Mouse (Mus musculus) heart, embryonic 16.5 days (tissue): ENCODE measurements around the gene Vps13a. TPM values are rescaled to one million over a fixed set of nuclear protein-coding genes. Genes with fewer than 3 reads are reported as not detected.
A peak's percentile ranks its signal among the peaks of the same experiment; 100 is the strongest.

Source experiments
- ATAC-seq: fragments of 200-750 bp; cut with Nextera tagmentation; replicated peaks from 2 replicates; pipeline ENCODE4 v1.8.0; 2017; ENCODE audit warnings: moderate number of reproducible peaks; ENCODE audit not compliant: insufficient read depth, low FRiP score; ENCODE audit errors: extremely low read depth
- H3K27ac ChIP-seq: fragments of 300-500 bp; sonication (generic); 2 replicates; pipeline ENCODE4 v1.5.1; 2014; ENCODE audit warnings: mild to moderate bottlenecking, low read length, control low read depth, moderate library complexity
- H3K27me3 ChIP-seq: fragments of 300-500 bp; sonication (generic); 2 replicates; pipeline ENCODE4 v1.6.1; 2014; ENCODE audit warnings: low read length, mixed read lengths; ENCODE audit not compliant: control insufficient read depth, insufficient read depth
- H3K36me3 ChIP-seq: fragments of 300-500 bp; sonication (generic); 2 replicates; pipeline ENCODE4 v1.6.1; 2014; ENCODE audit not compliant: control insufficient read depth, insufficient read depth
- H3K4me1 ChIP-seq: fragments of 300-500 bp; sonication (generic); 2 replicates; pipeline ENCODE4 v1.6.1; 2014; ENCODE audit warnings: low read length, mixed read lengths; ENCODE audit not compliant: control insufficient read depth, insufficient read depth
- H3K4me2 ChIP-seq: fragments of 300-500 bp; sonication (generic); 2 replicates; pipeline ENCODE4 v1.6.1; 2014; ENCODE audit warnings: low read depth, mild to moderate bottlenecking, control low read depth, low read length
- H3K4me3 ChIP-seq: fragments of 300-500 bp; sonication (generic); 2 replicates; pipeline ENCODE4 v1.5.1; 2014; ENCODE audit warnings: mild to moderate bottlenecking, control low read depth, low read length
- H3K9ac ChIP-seq: fragments of 300-500 bp; sonication (generic); 2 replicates; pipeline ENCODE4 v1.6.1; 2014; ENCODE audit warnings: low read length, control low read depth
- H3K9me3 ChIP-seq: fragments of 300-500 bp; sonication (generic); replicated peaks from 2 replicates; pipeline ENCODE4 v1.6.1; 2016; ENCODE audit warnings: low read length; ENCODE audit not compliant: control insufficient read depth
- WGBS: fragments of 180-500 bp; shearing (Covaris S2); extraction: QIAGEN DNeasy Blood & Tissue Kit; methylation state at CpG from one replicate; pipeline ENCODE4 v1.1.7; 2014; 5-methylcytosine and 5-hydroxymethylcytosine counted together
- polyA plus RNA-seq: library from polyadenylated mRNA; unstranded; fragments of >200 nt; fragmentation: Nextera tagmentation; extraction: Ambion mirVana; gene quantifications from 2 replicates; pipeline ENCODE4 v1.2.1, GENCODE M21; 2015

The Vps13a gene
- polyA plus RNA-seq: 8.1 and 9.4 TPM in 2 replicates

DNA sequence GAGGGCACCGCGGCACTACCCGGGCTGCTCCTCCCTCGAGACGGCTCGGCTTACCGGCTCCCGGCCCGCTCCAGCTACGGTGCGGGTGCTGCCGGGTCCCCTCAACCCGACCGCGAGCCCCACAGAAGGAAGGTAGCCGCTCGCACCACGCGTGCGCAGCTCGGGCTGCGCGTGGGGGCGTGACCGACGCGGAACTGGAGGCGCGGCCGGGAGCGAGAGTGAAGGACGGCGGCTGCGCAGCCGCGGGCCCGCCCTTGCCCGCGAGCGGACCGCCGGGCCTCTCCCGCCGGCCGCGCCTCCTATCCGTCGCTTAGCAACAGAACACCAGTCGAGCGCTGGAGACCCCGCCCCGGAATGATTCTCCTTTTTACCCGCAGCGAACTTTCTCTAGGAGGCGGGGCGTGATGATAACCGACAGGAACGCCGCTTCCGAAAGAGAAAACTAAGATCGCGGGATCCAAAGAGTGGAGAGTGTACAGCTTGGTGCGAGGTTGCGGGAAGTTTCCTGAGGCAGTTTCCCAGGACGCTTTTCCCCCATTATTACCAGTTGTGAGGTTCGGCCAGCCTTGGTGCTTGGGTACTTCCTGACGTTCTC lies at the start of gene Vps13a:
TSS of gene Vps13a (minus strand) at position 144 of the 595 bp plus-strand sequence.
- peaks cover 6% of the 10 kb centered on the region; the same call in 1 of the 2 replicates for H3K27me3 ChIP-seq
- under 1% methylated on average over 62 of the region's 67 CpGs for WGBS
- peak within 1 kb of the TSS; percentile 76 for H3K4me3 ChIP-seq
- peak within 1 kb of the TSS; percentile 82 for H3K9ac ChIP-seq
- ATAC-seq: peak; percentile 99
- H3K36me3 ChIP-seq: no peaks in the 10 kb centered on the region
- peaks cover 10% of the 10 kb centered on the region for H3K4me1 ChIP-seq
- H3K4me2 ChIP-seq: peak within 1 kb of the TSS; percentile 97
- H3K9me3 ChIP-seq: no peaks in the 10 kb centered on the region
- H3K27ac ChIP-seq: peak within 1 kb of the TSS; percentile 61

DNA sequence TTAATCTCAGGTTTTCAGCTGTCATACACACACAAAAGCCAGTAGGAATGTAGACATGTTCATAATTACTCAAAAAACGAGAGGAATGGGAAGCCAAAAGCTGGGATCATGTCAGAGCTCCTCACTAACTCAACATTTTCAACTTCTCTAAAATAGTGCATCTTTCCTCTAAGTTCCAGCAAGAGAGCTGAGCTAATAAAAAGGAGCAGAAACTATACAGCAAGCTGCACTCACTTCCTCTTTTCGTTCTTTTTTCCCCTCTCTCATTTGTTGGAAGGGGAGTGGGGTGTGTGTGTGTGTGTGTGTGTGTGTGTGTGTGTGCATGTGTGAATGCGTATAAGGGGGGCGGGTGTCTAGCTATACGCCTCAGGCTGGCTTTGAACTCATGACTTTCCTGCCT lies 46.9 kb upstream of the Vps13a start:
- Histone ChIP-seq H3K4me3 (no peak overlapping the region), H3K27ac (no peak overlapping the region), H3K27me3 (no peaks in the 10 kb centered on the region), H3K4me2 (no peak overlapping the region), H3K4me1 (no peaks in the 10 kb centered on the region), H3K9me3 (no peaks in the 10 kb centered on the region), H3K36me3 (no peaks in the 10 kb centered on the region), H3K9ac (no peak overlapping the region)
- no peak for ATAC-seq
- 65% methylated on average over 5 of the region's 5 CpGs for WGBS

DNA sequence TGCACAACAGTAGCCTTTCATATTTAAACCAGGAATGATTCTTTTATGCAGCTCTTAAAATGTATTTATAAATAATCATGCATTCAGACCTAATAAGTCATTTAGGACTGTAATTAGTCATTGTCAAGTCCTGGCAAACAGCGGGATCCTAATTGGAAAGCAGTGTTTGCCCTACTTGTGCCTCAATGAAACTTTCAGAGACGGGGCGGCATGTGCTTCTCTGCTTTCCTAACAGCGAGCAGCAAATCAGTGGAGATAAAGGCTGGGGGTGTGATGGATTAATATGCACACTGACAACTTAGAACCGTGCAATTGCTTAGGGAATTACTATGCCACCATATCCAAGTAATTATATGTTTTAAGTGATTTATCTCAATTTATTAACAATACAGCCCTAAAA lies 44.5 kb upstream of the Vps13a start:
- Histone ChIP-seq H3K27me3 (no peaks in the 10 kb centered on the region), H3K27ac (no peak overlapping the region), H3K9me3 (no peaks in the 10 kb centered on the region), H3K4me3 (no peak overlapping the region), H3K4me2 (no peak overlapping the region), H3K4me1 (no peaks in the 10 kb centered on the region), H3K9ac (no peak overlapping the region), H3K36me3 (no peaks in the 10 kb centered on the region)
- WGBS: 61% methylated on average over 5 of the region's 5 CpGs
- no peak for ATAC-seq

DNA sequence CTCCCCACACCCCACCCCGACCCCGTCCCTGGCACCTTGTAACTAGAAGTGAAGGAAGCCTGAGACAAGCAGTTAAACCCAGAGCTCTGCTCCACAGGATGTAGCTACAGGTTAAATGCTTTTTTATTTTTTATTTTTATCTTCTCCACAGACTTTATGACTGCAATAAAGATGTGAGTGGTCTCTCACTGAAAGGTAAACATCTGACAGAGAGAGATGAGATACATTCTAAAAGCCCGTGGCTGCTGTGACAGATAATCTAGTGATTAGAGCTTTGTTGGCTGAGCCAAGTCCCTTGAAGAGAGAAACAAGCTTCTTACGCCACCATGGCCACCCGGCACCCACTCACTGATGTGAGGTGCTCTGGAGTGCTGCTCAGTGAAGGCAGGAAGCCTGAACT lies 34.1 kb upstream of the Vps13a start:
- 26% methylated on average over 5 of the region's 5 CpGs for WGBS
- no peaks in the 10 kb centered on the region for H3K36me3 ChIP-seq
- H3K9ac ChIP-seq: no peak overlapping the region
- peaks cover 3% of the 10 kb centered on the region; the same call in 1 of the 2 replicates for H3K4me1 ChIP-seq
- H3K27me3 ChIP-seq: no peaks in the 10 kb centered on the region
- no peak overlapping the region for H3K4me3 ChIP-seq
- no peak overlapping the region for H3K27ac ChIP-seq
- no peaks in the 10 kb centered on the region for H3K9me3 ChIP-seq
- no peak for ATAC-seq
- no peak overlapping the region for H3K4me2 ChIP-seq

DNA sequence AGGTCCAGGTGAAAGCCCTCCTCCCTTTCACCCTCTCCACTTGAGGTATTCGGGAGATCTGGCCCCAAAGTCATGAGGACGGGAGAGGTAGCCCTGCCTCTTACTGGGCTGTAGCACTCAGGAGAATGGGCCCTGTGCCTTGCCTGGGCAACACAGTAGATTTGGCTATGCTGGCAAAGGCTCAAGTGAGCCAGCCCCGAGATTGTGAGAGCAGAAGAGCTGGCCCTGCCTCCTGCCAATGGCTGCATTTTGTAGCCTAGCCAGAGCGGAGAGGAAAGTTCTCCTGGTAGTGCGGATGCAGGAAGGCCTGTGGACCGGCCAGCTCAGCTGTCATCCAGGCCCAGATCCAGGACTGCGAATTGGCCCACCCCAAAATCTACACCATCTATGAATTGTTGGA lies 32.6 kb upstream of the Vps13a start:
- no peaks in the 10 kb centered on the region for H3K36me3 ChIP-seq
- peaks cover 3% of the 10 kb centered on the region; the same call in 1 of the 2 replicates for H3K4me1 ChIP-seq
- no peak overlapping the region for H3K9ac ChIP-seq
- no peak overlapping the region for H3K4me2 ChIP-seq
- H3K9me3 ChIP-seq: no peaks in the 10 kb centered on the region
- WGBS: 75% methylated on average over 7 of the region's 7 CpGs
- ATAC-seq: no peak
- no peak overlapping the region for H3K4me3 ChIP-seq
- H3K27ac ChIP-seq: no peak overlapping the region
- no peaks in the 10 kb centered on the region for H3K27me3 ChIP-seq

DNA sequence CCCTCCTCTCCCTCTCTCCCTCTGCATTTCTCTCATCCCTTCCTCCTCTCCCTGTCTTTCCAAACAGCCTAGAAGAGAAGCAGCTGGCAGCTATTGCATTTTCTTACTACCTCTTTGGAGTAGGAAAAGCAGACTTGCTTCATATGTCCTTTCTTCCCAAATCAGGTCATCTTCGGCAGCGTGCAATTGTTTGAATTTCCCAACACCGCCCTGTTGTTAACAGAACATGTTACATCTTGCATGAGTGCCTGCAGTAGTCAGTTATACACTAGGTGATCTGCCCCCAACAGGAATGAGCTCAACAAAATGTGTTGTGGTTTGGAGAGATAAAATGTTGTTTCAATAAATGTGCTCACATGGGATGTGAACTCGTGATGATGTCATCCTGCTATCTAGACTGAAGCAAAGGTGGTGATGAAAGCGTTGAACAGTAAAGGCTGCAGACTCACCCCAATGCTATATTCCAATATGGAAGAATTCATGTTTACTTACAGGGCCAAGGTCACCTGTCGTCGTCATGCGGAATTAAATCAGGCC lies 31.4 kb upstream of the Vps13a start:
- Histone ChIP-seq H3K27ac (no peak overlapping the region), H3K36me3 (no peaks in the 10 kb centered on the region), H3K9ac (no peak overlapping the region), H3K27me3 (no peaks in the 10 kb centered on the region), H3K4me3 (no peak overlapping the region), H3K4me1 (peaks cover 3% of the 10 kb centered on the region; the same call in 1 of the 2 replicates), H3K4me2 (no peak overlapping the region), H3K9me3 (no peaks in the 10 kb centered on the region)
- WGBS: 78% methylated on average over 8 of the region's 8 CpGs
- no peak for ATAC-seq

DNA sequence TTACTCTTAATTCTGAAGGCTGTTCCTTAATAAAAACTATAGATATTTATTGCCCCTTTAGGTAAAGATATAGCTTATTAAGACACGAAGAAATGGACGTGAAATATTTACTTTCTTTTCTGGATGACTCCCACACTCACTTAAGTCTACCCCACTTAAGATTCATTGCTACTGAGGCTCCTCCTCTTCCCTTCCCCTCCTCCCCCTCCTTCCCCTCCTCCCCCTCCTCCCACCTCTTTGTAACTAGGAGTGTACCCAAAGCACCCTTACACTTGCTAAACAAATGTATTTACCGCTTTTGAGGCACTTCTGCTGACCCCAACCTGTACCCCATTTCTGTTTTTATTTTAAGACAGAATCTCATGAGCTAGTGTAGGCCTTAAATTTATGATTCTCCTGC lies 24.4 kb upstream of the Vps13a start:
- WGBS: 50% methylated on average over 3 of the region's 3 CpGs
- H3K4me3 ChIP-seq: no peak overlapping the region
- H3K4me2 ChIP-seq: no peak overlapping the region
- H3K4me1 ChIP-seq: no peaks in the 10 kb centered on the region
- no peaks in the 10 kb centered on the region for H3K9me3 ChIP-seq
- no peak for ATAC-seq
- H3K9ac ChIP-seq: no peak overlapping the region
- H3K36me3 ChIP-seq: no peaks in the 10 kb centered on the region
- no peak overlapping the region for H3K27ac ChIP-seq
- no peaks in the 10 kb centered on the region for H3K27me3 ChIP-seq

DNA sequence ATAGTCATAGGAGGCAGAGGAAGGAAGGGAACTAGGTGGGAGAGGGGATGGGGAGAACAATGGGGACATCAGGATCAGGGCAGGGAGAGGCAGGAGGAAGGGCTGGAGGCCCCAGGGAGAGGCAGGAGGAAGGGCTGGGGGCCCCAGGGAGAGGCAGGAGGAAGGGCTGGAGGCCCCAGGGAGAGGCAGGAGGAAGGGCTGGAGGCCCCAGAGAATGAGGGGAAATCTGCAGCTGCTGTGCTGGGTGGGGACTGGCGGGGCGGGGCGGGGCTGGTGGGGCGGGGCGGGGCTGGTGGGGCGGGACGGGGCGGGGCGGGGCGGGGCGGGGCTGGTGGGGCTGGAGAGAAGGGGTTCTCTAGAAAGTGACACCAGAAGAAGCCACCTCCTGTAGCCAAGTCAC lies 23.8 kb upstream of the Vps13a start:
- H3K9me3 ChIP-seq: no peaks in the 10 kb centered on the region
- WGBS: no CpG with 5 or more reads among the region's 11 CpGs

DNA sequence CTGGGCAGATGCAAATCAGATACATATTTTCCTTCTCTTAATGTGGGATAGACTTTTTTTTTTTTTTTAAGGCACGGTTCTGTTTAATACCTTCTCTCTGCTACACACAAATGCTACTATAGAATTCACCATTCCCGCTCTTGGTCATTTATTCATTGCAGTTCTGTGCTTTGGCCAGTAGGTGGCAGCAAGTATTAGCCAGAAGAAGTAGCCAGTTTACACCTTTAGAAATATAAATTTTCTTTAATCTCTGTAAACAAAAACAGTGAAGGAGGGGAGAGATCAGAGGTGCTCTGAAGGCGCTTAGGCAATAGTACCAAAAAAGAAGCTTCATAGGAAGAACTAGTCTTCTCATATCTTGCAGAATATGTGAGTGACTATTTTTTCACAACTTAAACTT lies 22.0 kb upstream of the Vps13a start:
- Histone ChIP-seq H3K9me3 (no peaks in the 10 kb centered on the region), H3K9ac (no peak overlapping the region), H3K27me3 (no peaks in the 10 kb centered on the region), H3K4me3 (no peak overlapping the region), H3K27ac (no peak overlapping the region), H3K4me1 (no peaks in the 10 kb centered on the region), H3K36me3 (no peaks in the 10 kb centered on the region), H3K4me2 (no peak overlapping the region)
- ATAC-seq: no peak
- WGBS: 0% methylated on average over 3 of the region's 3 CpGs

More for the DNA sequence above, 23.8 kb upstream of the Vps13a start:
- ATAC-seq: no peak
- Histone ChIP-seq H3K27me3 (no peaks in the 10 kb centered on the region), H3K4me3 (no peak overlapping the region), H3K4me2 (no peak overlapping the region), H3K9ac (no peak overlapping the region), H3K27ac (no peak overlapping the region), H3K4me1 (no peaks in the 10 kb centered on the region), H3K36me3 (no peaks in the 10 kb centered on the region)
